Mouse (Mus musculus): Measurements from ENCODE around the gene H2afy. TPM values are rescaled to one million over a fixed set of nuclear protein-coding genes. Genes with fewer than 3 reads are reported as not detected.

H2afy gene
- 222 and 240 TPM in 2 replicates for polyA plus RNA-seq (2011; ENCODE audit: insufficient read depth, insufficient read length, low read depth, missing spikeins)

DNA sequence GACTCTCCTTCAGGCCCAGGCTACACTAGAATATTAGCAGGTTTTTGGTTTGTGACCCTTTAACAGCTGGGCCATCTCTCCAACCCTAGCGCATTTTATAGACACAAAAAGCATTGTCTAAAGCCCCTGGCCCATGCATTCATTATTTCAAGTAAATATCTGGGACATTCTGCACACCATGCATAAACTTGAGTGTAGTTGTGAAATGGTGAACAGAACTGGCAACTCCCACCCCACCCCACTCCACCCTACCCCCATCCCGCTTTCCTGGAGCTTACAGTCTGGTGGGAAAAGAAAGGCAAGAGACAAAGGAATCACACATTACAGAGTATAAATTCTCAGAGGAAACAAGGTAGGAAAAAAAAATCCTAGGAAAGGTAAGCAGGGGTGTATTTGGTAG is at the start of gene H2afy:
H2afy (minus strand) TSS at position 162 of the 400 bp plus-strand sequence.
- no peaks in the 10 kb centered on the region for H3K36me3 ChIP-seq (ENCODE audit: control insufficient read depth, insufficient read depth, low read length, poor library complexity, severe bottlenecking)
- H3K27ac ChIP-seq (ENCODE audit: insufficient read depth, low read length), result 0 out of 2 replicates have a peak within 1 kb of the TSS, but pooled peaks have one; percentile 18
- H3K9me3 ChIP-seq (replicated peaks; ENCODE audit: control insufficient read depth, insufficient read depth, low read length, poor library complexity, severe bottlenecking), result no peaks in the 10 kb centered on the region
- H3K4me3 ChIP-seq (ENCODE audit: low read depth, low read length), result peak within 1 kb of the TSS; percentile 68
- no peak for TF ChIP-seq CTCF (IDR thresholded peaks at IDR 0.05; ENCODE audit: low read depth, low read length)
- H3K9ac ChIP-seq (ENCODE audit: low read depth, poor library complexity, severe bottlenecking), result peak within 1 kb of the TSS; percentile 99
- H3K4me1 ChIP-seq (ENCODE audit: control insufficient read depth, insufficient read depth, low read length), result peaks cover 2% of the 10 kb centered on the region
- H3K27me3 ChIP-seq (ENCODE audit: control insufficient read depth, insufficient read depth, low read length, poor library complexity, severe bottlenecking), result no peaks in the 10 kb centered on the region

DNA sequence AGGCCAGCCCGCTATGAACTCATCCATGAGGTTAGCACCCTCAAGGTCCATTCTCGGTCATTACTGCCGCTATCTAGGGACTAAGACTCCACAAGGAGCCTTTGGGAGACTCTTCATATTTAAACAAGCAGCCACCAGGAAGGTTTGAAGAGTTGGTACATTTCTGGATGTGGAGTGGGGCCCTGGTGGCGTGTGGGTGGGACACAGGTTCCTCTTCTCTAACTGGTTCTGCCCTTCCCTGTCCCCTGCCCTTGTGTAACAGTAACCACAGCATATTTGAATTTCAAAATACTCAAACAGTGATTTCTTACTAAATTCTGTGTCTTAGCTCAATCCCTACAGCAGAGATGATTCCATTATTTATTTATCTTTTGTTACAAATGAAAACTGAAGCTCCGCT is 47.5 kb upstream of the H2afy start:
- H3K4me1 ChIP-seq (ENCODE audit: control insufficient read depth, insufficient read depth, low read length), result no peaks in the 10 kb centered on the region
- no peak overlapping the region for H3K27ac ChIP-seq (ENCODE audit: insufficient read depth, low read length)
- no peak for TF ChIP-seq CTCF (IDR thresholded peaks at IDR 0.05; ENCODE audit: low read depth, low read length)
- no peak overlapping the region for H3K9ac ChIP-seq (ENCODE audit: low read depth, poor library complexity, severe bottlenecking)
- no peaks in the 10 kb centered on the region for H3K36me3 ChIP-seq (ENCODE audit: control insufficient read depth, insufficient read depth, low read length, poor library complexity, severe bottlenecking)
- no peaks in the 10 kb centered on the region for H3K9me3 ChIP-seq (replicated peaks; ENCODE audit: control insufficient read depth, insufficient read depth, low read length, poor library complexity, severe bottlenecking)
- no peak overlapping the region for H3K4me3 ChIP-seq (ENCODE audit: low read depth, low read length)
- no peaks in the 10 kb centered on the region for H3K27me3 ChIP-seq (ENCODE audit: control insufficient read depth, insufficient read depth, low read length, poor library complexity, severe bottlenecking)

GRCm38 (mm10) chr13:56181424-56181823 is 45.3 kb upstream of the H2afy start:
- no peaks in the 10 kb centered on the region for H3K27me3 ChIP-seq (ENCODE audit: control insufficient read depth, insufficient read depth, low read length, poor library complexity, severe bottlenecking)
- H3K9ac ChIP-seq (ENCODE audit: low read depth, poor library complexity, severe bottlenecking), result no peak overlapping the region
- no peaks in the 10 kb centered on the region for H3K4me1 ChIP-seq (ENCODE audit: control insufficient read depth, insufficient read depth, low read length)
- TF ChIP-seq EP300 (IDR thresholded peaks at IDR 0.05; ENCODE audit: insufficient read depth, low read depth, low read length), result no peak
- TF ChIP-seq POLR2A (IDR thresholded peaks at IDR 0.05; ENCODE audit: insufficient read depth, low read length), result no peak
- TF ChIP-seq CTCF (IDR thresholded peaks at IDR 0.05; ENCODE audit: low read depth, low read length), result no peak
- H3K4me3 ChIP-seq (ENCODE audit: low read depth, low read length), result no peak overlapping the region
- no peak overlapping the region for H3K27ac ChIP-seq (ENCODE audit: insufficient read depth, low read length)
- H3K9me3 ChIP-seq (replicated peaks; ENCODE audit: control insufficient read depth, insufficient read depth, low read length, poor library complexity, severe bottlenecking), result no peaks in the 10 kb centered on the region
- H3K36me3 ChIP-seq (ENCODE audit: control insufficient read depth, insufficient read depth, low read length, poor library complexity, severe bottlenecking), result no peaks in the 10 kb centered on the region

GRCm38 (mm10) chr13:56178416-56179035 is 42.4 kb upstream of the H2afy start, which contains the start of gene Tifab:
TSS of gene Tifab (minus strand) at chr13:56178885.
- TF ChIP-seq EP300 (IDR thresholded peaks at IDR 0.05; ENCODE audit: insufficient read depth, low read depth, low read length) (no peak), CTCF (IDR thresholded peaks at IDR 0.05; ENCODE audit: low read depth, low read length) (no peak), POLR2A (IDR thresholded peaks at IDR 0.05; ENCODE audit: insufficient read depth, low read length) (no peak)
- H3K27me3 ChIP-seq (ENCODE audit: control insufficient read depth, insufficient read depth, low read length, poor library complexity, severe bottlenecking), result no peaks in the 10 kb centered on the region
- H3K4me1 ChIP-seq (ENCODE audit: control insufficient read depth, insufficient read depth, low read length), result no peaks in the 10 kb centered on the region
- no peak within 1 kb of the TSS for H3K27ac ChIP-seq (ENCODE audit: insufficient read depth, low read length)
- H3K4me3 ChIP-seq (ENCODE audit: low read depth, low read length), result no peak within 1 kb of the TSS
- no peaks in the 10 kb centered on the region for H3K36me3 ChIP-seq (ENCODE audit: control insufficient read depth, insufficient read depth, low read length, poor library complexity, severe bottlenecking)
- no peak within 1 kb of the TSS for H3K9ac ChIP-seq (ENCODE audit: low read depth, poor library complexity, severe bottlenecking)
- H3K9me3 ChIP-seq (replicated peaks; ENCODE audit: control insufficient read depth, insufficient read depth, low read length, poor library complexity, severe bottlenecking), result no peaks in the 10 kb centered on the region

- Histone ChIP-seq H3K9me3 (replicated peaks; ENCODE audit: control insufficient read depth, insufficient read depth, low read length, poor library complexity, severe bottlenecking) (no peaks in the 10 kb centered on the region), H3K36me3 (ENCODE audit: control insufficient read depth, insufficient read depth, low read length, poor library complexity, severe bottlenecking) (no peaks in the 10 kb centered on the region), H3K4me3 (ENCODE audit: low read depth, low read length) (no peak overlapping the region), H3K9ac (ENCODE audit: low read depth, poor library complexity, severe bottlenecking) (no peak overlapping the region), H3K27me3 (ENCODE audit: control insufficient read depth, insufficient read depth, low read length, poor library complexity, severe bottlenecking) (no peaks in the 10 kb centered on the region), H3K4me1 (ENCODE audit: control insufficient read depth, insufficient read depth, low read length) (no peaks in the 10 kb centered on the region), H3K27ac (ENCODE audit: insufficient read depth, low read length) (no peak overlapping the region)
- TF ChIP-seq POLR2A (IDR thresholded peaks at IDR 0.05; ENCODE audit: insufficient read depth, low read length) (no peak), EP300 (IDR thresholded peaks at IDR 0.05; ENCODE audit: insufficient read depth, low read depth, low read length) (no peak), CTCF (IDR thresholded peaks at IDR 0.05; ENCODE audit: low read depth, low read length) (no peak)
Measured at GRCm38 (mm10) chr13:56176310-56176709, 40.1 kb upstream of the H2afy start.

DNA sequence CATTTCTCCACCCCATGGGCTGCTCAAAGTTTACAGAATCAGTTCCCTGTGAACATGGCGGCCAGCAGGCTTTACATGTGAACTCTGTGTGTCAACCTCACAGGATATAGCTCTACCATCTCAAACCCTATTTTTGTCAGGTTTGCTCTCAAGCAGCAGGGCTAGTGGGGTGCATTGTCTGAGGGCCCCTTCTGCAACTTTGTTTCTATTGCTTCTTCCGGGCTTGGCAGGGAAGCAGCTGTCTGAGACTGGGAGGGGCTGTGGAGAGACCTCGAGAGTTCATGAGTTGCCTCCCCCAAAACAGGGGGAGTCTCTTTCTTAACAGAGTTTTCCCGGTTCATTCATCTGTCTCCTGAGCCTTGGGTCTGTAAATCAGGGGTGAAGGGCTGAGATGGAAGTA is 39.7 kb upstream of the H2afy start:
- Histone ChIP-seq H3K4me1 (ENCODE audit: control insufficient read depth, insufficient read depth, low read length) (no peaks in the 10 kb centered on the region), H3K36me3 (ENCODE audit: control insufficient read depth, insufficient read depth, low read length, poor library complexity, severe bottlenecking) (no peaks in the 10 kb centered on the region), H3K27me3 (ENCODE audit: control insufficient read depth, insufficient read depth, low read length, poor library complexity, severe bottlenecking) (no peaks in the 10 kb centered on the region), H3K4me3 (ENCODE audit: low read depth, low read length) (no peak overlapping the region), H3K9me3 (replicated peaks; ENCODE audit: control insufficient read depth, insufficient read depth, low read length, poor library complexity, severe bottlenecking) (no peaks in the 10 kb centered on the region), H3K9ac (ENCODE audit: low read depth, poor library complexity, severe bottlenecking) (no peak overlapping the region), H3K27ac (ENCODE audit: insufficient read depth, low read length) (no peak overlapping the region)
- TF ChIP-seq EP300 (IDR thresholded peaks at IDR 0.05; ENCODE audit: insufficient read depth, low read depth, low read length), result no peak
- no peak for TF ChIP-seq CTCF (IDR thresholded peaks at IDR 0.05; ENCODE audit: low read depth, low read length)
- no peak for TF ChIP-seq POLR2A (IDR thresholded peaks at IDR 0.05; ENCODE audit: insufficient read depth, low read length)
